Mouse (Mus musculus): ENCODE data around the gene Gja6. TPM values are rescaled to one million over a fixed set of nuclear protein-coding genes. Genes with fewer than 3 reads are reported as not detected.

The Gja6 gene
- polyA plus RNA-seq, 1 experiment from 2014 or later, result 0.33 TPM

DNA sequence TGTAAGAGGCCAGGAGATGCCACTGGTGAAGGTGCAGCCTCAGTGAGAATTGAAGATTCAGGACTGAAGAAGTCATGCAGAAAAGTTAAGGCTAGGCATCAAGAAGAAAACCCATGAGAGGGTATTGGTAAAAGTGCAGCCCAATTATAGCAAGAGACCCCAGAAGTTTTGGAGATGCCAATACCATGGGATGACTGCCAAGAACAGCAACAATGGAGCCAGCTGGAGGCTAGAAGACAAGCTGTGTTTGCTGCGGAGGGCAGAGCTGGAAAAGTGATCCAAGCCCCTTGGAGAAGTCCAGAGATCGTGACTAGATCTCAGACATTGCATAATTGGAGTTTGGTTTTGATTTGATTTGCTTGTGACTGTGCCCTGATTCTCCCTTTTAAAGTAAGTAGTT, 20.6 kb downstream of the Gja6 start:
- no peak for ATAC-seq (ENCODE audit: insufficient number of reproducible peaks, low FRiP score, low TSS enrichment, low read depth)

DNA sequence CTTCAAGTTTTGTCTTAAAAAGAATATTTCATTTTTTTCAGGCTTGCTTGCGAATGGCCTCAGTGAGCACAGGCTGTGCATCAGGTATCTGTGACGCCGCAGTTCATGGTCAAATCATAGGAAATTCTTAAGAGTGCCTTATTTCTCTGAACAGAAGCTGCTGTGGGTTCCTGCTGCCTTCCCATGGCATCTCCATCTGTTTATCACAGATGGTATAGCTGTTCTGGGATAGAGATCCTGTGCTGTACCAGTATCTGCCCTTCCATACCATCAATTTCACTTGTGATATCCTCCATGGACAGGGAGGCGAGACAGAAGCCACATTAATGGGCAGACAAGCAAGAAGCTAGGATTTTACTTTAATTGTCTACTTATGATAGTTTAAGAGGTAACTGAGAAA, 40.3 kb downstream of the Gja6 start:
- H3K4me3 ChIP-seq (replicated peaks), result no peak overlapping the region
- no peaks in the 10 kb centered on the region for H3K4me1 ChIP-seq
- peaks cover 3% of the 10 kb centered on the region; the same call in 1 of the 2 replicates for H3K27me3 ChIP-seq
- no peaks in the 10 kb centered on the region for H3K9me3 ChIP-seq (replicated peaks)
- WGBS, result 91% methylated on average over 4 of the region's 4 CpGs
- no peak overlapping the region for H3K9ac ChIP-seq
- ATAC-seq (ENCODE audit: insufficient number of reproducible peaks, low FRiP score, low TSS enrichment, low read depth), result no peak
- no peak overlapping the region for H3K27ac ChIP-seq (replicated peaks)
- H3K4me2 ChIP-seq (replicated peaks), result no peak overlapping the region
- H3K36me3 ChIP-seq, result no peaks in the 10 kb centered on the region

More for the DNA sequence above, 20.6 kb downstream of the Gja6 start:
- Histone ChIP-seq H3K9me3 (replicated peaks) (no peaks in the 10 kb centered on the region), H3K4me1 (no peaks in the 10 kb centered on the region), H3K27ac (replicated peaks) (no peak overlapping the region), H3K27me3 (peaks cover 2% of the 10 kb centered on the region; the same call in 1 of the 2 replicates), H3K9ac (no peak overlapping the region), H3K36me3 (no peaks in the 10 kb centered on the region), H3K4me2 (replicated peaks) (no peak overlapping the region), H3K4me3 (replicated peaks) (no peak overlapping the region)
- WGBS, result 52% methylated on average over 2 of the region's 2 CpGs

DNA sequence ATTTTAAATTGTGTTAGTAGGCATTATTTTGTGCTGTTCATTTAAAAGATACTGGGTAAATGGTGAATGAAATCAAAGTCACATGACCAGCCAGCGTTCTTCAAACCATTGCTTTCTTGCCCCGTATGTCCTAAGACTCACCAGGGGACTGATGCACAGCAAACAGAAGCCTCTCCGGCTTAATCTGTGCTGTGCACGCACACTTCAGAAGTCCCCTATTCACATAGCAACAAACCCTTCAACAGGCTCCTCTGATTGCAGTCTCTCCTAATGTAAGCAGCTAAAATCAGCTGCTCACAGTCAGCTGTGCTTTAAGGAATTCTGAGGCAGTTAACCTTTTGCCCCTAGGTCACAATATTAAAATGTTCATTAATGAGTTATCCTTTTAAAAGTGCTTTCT, 41.8 kb downstream of the Gja6 start:
- no peaks in the 10 kb centered on the region for H3K4me1 ChIP-seq
- no peaks in the 10 kb centered on the region for H3K36me3 ChIP-seq
- no peak overlapping the region for H3K27ac ChIP-seq (replicated peaks)
- H3K4me2 ChIP-seq (replicated peaks), result no peak overlapping the region
- H3K9me3 ChIP-seq (replicated peaks), result no peaks in the 10 kb centered on the region
- ATAC-seq (ENCODE audit: insufficient number of reproducible peaks, low FRiP score, low TSS enrichment, low read depth), result no peak
- H3K4me3 ChIP-seq (replicated peaks), result no peak overlapping the region
- no peak overlapping the region for H3K9ac ChIP-seq
- 77% methylated on average over 4 of the region's 4 CpGs for WGBS
- H3K27me3 ChIP-seq, result peaks cover 3% of the 10 kb centered on the region; the same call in 1 of the 2 replicates

DNA sequence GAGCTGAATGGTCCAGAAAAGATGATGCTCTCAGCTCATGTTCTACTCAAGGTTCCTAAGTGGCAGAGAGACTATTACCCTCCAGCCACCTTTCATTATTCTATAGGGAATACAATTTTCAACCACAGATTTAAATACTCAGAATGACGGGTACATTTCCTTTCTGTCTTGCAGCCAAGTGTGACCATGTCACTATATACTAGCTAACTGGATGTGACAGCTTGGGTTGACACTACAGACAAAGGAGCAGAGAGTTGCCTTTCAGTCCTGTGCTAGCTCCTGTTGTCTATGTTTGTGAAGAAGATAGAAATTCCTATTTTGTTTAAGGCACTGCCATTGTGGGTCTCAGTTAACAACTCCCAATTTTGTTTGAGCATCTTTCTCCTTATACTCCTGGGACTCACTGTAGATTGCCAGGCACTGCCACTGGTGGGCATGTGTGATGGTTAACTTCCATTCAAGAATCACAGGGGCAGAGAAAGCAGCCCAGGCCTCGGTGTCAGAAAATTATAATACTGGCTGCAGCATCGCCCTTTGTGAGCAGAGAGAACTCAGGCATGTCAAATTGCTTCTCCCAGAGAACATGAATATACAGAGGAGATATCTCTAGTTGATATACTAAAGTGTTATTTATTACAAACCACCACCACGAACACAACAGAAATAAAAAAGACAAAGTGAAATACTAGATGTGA, 43.0 kb downstream of the Gja6 start:
- no peak overlapping the region for H3K27ac ChIP-seq (replicated peaks)
- 64% methylated on average over 4 of the region's 4 CpGs for WGBS
- no peaks in the 10 kb centered on the region for H3K4me1 ChIP-seq
- H3K4me2 ChIP-seq (replicated peaks), result no peak overlapping the region
- no peaks in the 10 kb centered on the region for H3K9me3 ChIP-seq (replicated peaks)
- ATAC-seq (ENCODE audit: insufficient number of reproducible peaks, low FRiP score, low TSS enrichment, low read depth), result no peak
- no peak overlapping the region for H3K4me3 ChIP-seq (replicated peaks)
- no peak overlapping the region for H3K9ac ChIP-seq
- no peaks in the 10 kb centered on the region for H3K36me3 ChIP-seq
- peaks cover 3% of the 10 kb centered on the region; the same call in 1 of the 2 replicates for H3K27me3 ChIP-seq

Other genes starting within 250 kb of the Gja6 start
- gene Ppef1, start 171.3 kb downstream of the Gja6 start, polyA plus RNA-seq (2015; fragmentation: Nextera tagmentation; extraction: Ambion mirVana), result 0.28 and 0.75 TPM in 2 replicates
- not detected in 2 replicates for gene Rs1, start 139.0 kb downstream of the Gja6 start, polyA plus RNA-seq (2015; fragmentation: Nextera tagmentation; extraction: Ambion mirVana)
- 2.7 and 2.8 TPM in 2 replicates for gene Cdkl5, start 87.7 kb upstream of the Gja6 start, polyA plus RNA-seq (2015; fragmentation: Nextera tagmentation; extraction: Ambion mirVana)
- gene Scml2, start 210.1 kb upstream of the Gja6 start, polyA plus RNA-seq (2015; fragmentation: Nextera tagmentation; extraction: Ambion mirVana), result 4.5 and 4.6 TPM in 2 replicates

Measured in embryonic facial prominence, embryonic 15.5 days (tissue).